Mouse (Mus musculus) small intestine, adult 2 months (tissue): ENCODE data around the gene Lyg1. TPM values are rescaled to one million over a fixed set of nuclear protein-coding genes. Genes with fewer than 3 reads are reported as not detected.

Experiments used
- H3K27ac ChIP-seq: fragments of 200-500 bp; 2 replicates; pipeline ENCODE4 v1.5.1; 2012; ENCODE audit warnings: low read depth, low read length, control low read depth, inconsistent platforms; ENCODE audit not compliant: insufficient read depth
- H3K27me3 ChIP-seq: fragments of 200-500 bp; 2 replicates; pipeline ENCODE4 v1.6.1; 2012; ENCODE audit warnings: mild to moderate bottlenecking, moderate library complexity, low read length, inconsistent platforms; ENCODE audit not compliant: control insufficient read depth, insufficient read depth
- H3K36me3 ChIP-seq: fragments of 200-500 bp; 2 replicates; pipeline ENCODE4 v1.6.1; 2012; ENCODE audit warnings: mild to moderate bottlenecking, low read length, control low read depth, inconsistent platforms; ENCODE audit not compliant: control insufficient read depth, insufficient read depth
- H3K4me1 ChIP-seq: fragments of 200-500 bp; 2 replicates; pipeline ENCODE4 v1.6.1; 2012; ENCODE audit warnings: low read length, inconsistent platforms, mixed read lengths; ENCODE audit not compliant: control insufficient read depth, insufficient read depth, insufficient read length
- H3K4me3 ChIP-seq: fragments of 200-500 bp; 2 replicates; pipeline ENCODE4 v1.5.1; 2012; ENCODE audit warnings: low read depth, mild to moderate bottlenecking, control low read depth, inconsistent platforms, low read length, moderate library complexity
- CTCF ChIP-seq: fragments of 200-500 bp; IDR thresholded peaks from 2 replicates; pipeline ENCODE4 v1.5.1; 2012; ENCODE audit warnings: low read depth, mild to moderate bottlenecking, control low read depth, inconsistent platforms, low read length, moderate library complexity, mixed read lengths; ENCODE audit not compliant: insufficient replicate concordance, insufficient read length; ENCODE audit errors: extremely low read depth
- POLR2A ChIP-seq: fragments of 200-500 bp; IDR thresholded peaks from 2 replicates; pipeline ENCODE4 v1.6.1; 2012; ENCODE audit warnings: low read depth, mild to moderate bottlenecking, control low read depth, inconsistent platforms, low read length, moderate library complexity
- WGBS: fragments of 180-500 bp; shearing (Covaris S2); methylation state at CpG from one replicate; pipeline ENCODE4 v1.1.7; 2018; 5-methylcytosine and 5-hydroxymethylcytosine counted together
- polyA plus RNA-seq: library from polyadenylated mRNA; depleted of rRNA; stranded (reverse); fragments of >200 nt; gene quantifications from 2 replicates; pipeline ENCODE4 v1.2.3, GENCODE M21; 2012

Lyg1 gene
- polyA plus RNA-seq, 1 experiment, result not detected

GRCm38 (mm10) chr1:37954786-37955185 is 2.8 kb downstream of the Lyg1 start:
- no peaks in the 10 kb centered on the region for H3K27me3 ChIP-seq
- no peak for TF ChIP-seq CTCF
- no peak for TF ChIP-seq POLR2A
- H3K36me3 ChIP-seq, result no peaks in the 10 kb centered on the region
- peaks cover 2% of the 10 kb centered on the region; the same call in 1 of the 2 replicates for H3K4me1 ChIP-seq
- no peak overlapping the region for H3K27ac ChIP-seq
- WGBS, result 51% methylated on average over 7 of the region's 7 CpGs
- H3K4me3 ChIP-seq, result no peak overlapping the region

GRCm38 (mm10) chr1:37948906-37949305 is 8.7 kb downstream of the Lyg1 start:
- TF ChIP-seq CTCF (no peak), POLR2A (no peak)
- H3K27ac ChIP-seq, result no peak overlapping the region

GRCm38 (mm10) chr1:37931806-37932205 is 25.8 kb downstream of the Lyg1 start:
- Histone ChIP-seq H3K27ac (no peak overlapping the region), H3K27me3 (no peaks in the 10 kb centered on the region), H3K36me3 (no peaks in the 10 kb centered on the region), H3K4me1 (no peaks in the 10 kb centered on the region), H3K4me3 (no peak overlapping the region)
- 8% methylated on average over 3 of the region's 3 CpGs for WGBS
- TF ChIP-seq POLR2A, result no peak
- no peak for TF ChIP-seq CTCF

More at GRCm38 (mm10) chr1:37948906-37949305, 8.7 kb downstream of the Lyg1 start:
- WGBS, result 51% methylated on average over 2 of the region's 2 CpGs
- no peak overlapping the region for H3K4me3 ChIP-seq
- H3K27me3 ChIP-seq, result no peaks in the 10 kb centered on the region
- no peaks in the 10 kb centered on the region; the same call in 1 of the 2 replicates for H3K4me1 ChIP-seq
- H3K36me3 ChIP-seq, result no peaks in the 10 kb centered on the region

DNA sequence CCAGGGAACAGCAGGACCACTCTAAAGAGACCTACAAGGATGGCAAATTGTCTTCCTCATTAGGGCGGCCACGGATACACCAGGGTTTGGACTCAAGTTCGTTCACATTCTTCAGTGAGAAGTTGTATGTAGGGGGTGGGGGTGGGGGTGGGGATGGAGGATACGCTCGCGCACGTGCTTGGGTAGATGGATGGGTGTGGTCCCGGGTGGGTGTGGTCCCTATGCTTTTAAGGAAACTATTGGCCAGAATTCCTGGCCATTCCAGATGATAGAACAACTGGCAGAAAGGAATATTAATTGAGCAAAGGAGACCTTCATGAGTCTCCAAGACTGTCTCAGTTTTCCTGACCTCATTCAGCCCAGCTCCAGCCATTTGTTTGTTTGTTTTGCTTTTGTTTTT is 31.6 kb downstream of the Lyg1 start:
- 64% methylated on average over 8 of the region's 8 CpGs for WGBS
- no peaks in the 10 kb centered on the region for H3K4me1 ChIP-seq
- no peaks in the 10 kb centered on the region for H3K36me3 ChIP-seq
- no peak overlapping the region for H3K4me3 ChIP-seq
- no peaks in the 10 kb centered on the region for H3K27me3 ChIP-seq
- no peak overlapping the region for H3K27ac ChIP-seq
- TF ChIP-seq CTCF (no peak), POLR2A (no peak)

DNA sequence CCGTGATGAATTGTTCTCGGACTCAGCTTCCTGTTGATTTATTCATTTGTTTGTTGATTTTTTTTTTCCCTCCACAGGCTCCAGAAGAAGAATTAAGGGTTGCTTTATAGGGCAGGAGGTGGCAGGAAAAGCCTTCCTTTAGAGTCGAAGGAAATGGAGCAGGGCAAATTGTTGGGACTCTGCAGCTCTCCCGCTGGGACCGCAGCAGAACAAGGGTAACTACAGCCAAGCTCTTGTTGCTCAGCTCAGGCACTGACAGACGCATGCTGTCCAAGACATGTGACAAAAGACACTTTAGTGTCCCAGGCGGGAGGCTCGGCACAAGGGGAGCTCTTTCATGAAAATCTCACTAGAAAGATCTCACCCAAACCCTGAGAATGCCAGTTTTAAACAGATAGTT is 35.0 kb downstream of the Lyg1 start:
- Histone ChIP-seq H3K27me3 (no peaks in the 10 kb centered on the region), H3K4me3 (no peak overlapping the region), H3K27ac (no peak overlapping the region), H3K4me1 (no peaks in the 10 kb centered on the region), H3K36me3 (no peaks in the 10 kb centered on the region)
- TF ChIP-seq CTCF (no peak), POLR2A (no peak)
- WGBS, result 59% methylated on average over 8 of the region's 8 CpGs

- WGBS, result 38% methylated on average over 6 of the region's 6 CpGs
- H3K27ac ChIP-seq, result no peak overlapping the region
- H3K27me3 ChIP-seq, result no peaks in the 10 kb centered on the region
- H3K36me3 ChIP-seq, result no peaks in the 10 kb centered on the region
- H3K4me3 ChIP-seq, result no peak overlapping the region
- no peaks in the 10 kb centered on the region for H3K4me1 ChIP-seq
- TF ChIP-seq CTCF (no peak), POLR2A (no peak)
Measured at GRCm38 (mm10) chr1:37918096-37918495, 39.5 kb downstream of the Lyg1 start.

GRCm38 (mm10) chr1:37917666-37918065 is 39.9 kb downstream of the Lyg1 start:
- Histone ChIP-seq H3K27me3 (no peaks in the 10 kb centered on the region), H3K4me1 (no peaks in the 10 kb centered on the region), H3K36me3 (no peaks in the 10 kb centered on the region), H3K27ac (no peak overlapping the region), H3K4me3 (no peak overlapping the region)
- TF ChIP-seq CTCF (no peak), POLR2A (no peak)
- 57% methylated on average over 13 of the region's 13 CpGs for WGBS

- Histone ChIP-seq H3K27ac (no peak within 1 kb of the TSS), H3K36me3 (no peaks in the 10 kb centered on the region), H3K4me1 (no peaks in the 10 kb centered on the region), H3K27me3 (no peaks in the 10 kb centered on the region), H3K4me3 (no peak within 1 kb of the TSS)
- TF ChIP-seq POLR2A, result no peak
- TF ChIP-seq CTCF, result no peak
- 64% methylated on average over 5 of the region's 5 CpGs for WGBS
Measured at GRCm38 (mm10) chr1:37916393-37916792, 41.2 kb downstream of the Lyg1 start, which contains the start of gene Lyg2. Lyg2 (minus strand) TSS chr1:37916493.
